Mouse (Mus musculus) large intestine, adult 2 months (tissue): ENCODE measurements at regions not wholly inside any gene's neighbourhood (a gene's known extent, or its start where the extent isn't known, plus 50 kb on each side); places are given as distances from the start of the nearest gene placed in this dataset.

ENCODE experiments used
- DNase-seq: peaks from one replicate; pipeline ENCODE4 v3.0.0-alpha.2; 2012; ENCODE audit warnings: low read depth, low spot score
- WGBS: fragments of 180-500 bp; shearing (Covaris S2); methylation state at CpG from one replicate; pipeline ENCODE4 v1.1.7; 2018; 5-methylcytosine and 5-hydroxymethylcytosine counted together

GRCm38 (mm10) chr5:75832341-75832740 lies 145.9 kb downstream of the Kdr start:
- WGBS, result 70% methylated on average over 5 of the region's 5 CpGs
- DNase-seq, result no peak

GRCm38 (mm10) chr5:75829850-75830625 lies 148.2 kb downstream of the Kdr start:
- WGBS, result 31% methylated on average over 6 of the region's 6 CpGs
- DNase-seq, result no peak

DNA sequence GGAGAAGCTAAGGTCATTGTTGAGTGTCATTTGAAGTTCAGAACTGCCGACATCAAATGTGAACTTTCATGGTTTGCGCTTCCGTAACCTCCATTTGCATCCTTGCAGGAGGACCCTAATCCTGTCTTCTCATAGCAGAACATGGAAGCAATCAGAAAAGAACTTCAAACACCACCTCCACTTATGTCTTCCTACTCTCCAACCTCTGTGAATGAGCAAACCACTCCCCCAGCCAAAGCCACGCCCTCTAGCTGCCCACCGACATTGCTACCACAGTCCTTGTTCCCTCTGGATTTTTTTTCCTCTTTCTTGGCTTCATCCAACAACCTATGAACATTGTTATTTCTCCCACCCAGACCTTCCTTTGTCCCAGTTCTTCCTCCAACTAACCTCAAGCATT lies 149.9 kb downstream of the Kdr start:
- WGBS, result 90% methylated on average over 5 of the region's 5 CpGs

DNA sequence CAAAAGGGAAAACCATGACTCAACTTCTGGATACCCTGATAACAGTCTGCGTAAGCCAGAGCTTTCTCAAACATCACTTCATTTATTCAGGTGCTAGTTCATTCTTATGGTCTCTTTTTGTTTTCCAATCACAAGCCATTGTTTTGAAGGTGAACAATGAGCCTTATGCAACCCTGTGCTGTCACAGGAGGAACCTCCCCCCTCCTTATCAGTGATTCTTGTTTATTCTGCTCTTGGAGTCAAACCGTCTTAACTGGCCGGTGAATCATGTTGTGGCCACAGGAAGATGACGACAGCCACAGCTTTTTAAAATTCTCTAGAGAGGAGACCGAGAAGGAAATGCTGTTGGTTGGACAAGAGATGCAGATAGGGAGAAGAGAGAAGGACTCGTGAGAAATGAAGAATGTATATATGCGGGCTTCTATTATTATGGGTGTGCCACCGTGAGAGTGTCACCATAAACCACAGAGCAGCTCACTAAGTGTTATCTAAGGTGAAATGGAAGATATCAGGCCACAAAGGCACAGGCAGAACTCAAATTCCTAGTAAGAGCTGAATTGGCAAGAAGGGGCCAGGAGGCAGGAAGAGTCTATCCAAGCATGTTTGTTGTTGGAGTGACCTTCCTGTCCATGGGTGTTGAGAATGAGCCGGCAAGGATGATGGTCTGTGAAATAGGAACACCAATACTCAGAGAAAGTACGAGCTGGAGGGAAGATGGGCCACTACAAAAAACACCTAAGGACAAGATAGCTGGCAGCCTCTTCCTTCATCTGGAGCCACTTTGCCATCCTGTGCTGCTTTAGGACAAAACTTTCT lies 151.8 kb downstream of the Kdr start:
- DNase-seq, result no peak
- WGBS, result 28% methylated on average over 10 of the region's 10 CpGs

More for the DNA sequence above, 149.9 kb downstream of the Kdr start:
- DNase-seq, result no peak

- no peak for DNase-seq
- 45% methylated on average over 5 of the region's 5 CpGs for WGBS
These were observed 152.7 kb downstream of the Kdr start for GRCm38 (mm10) chr5:75825576-75825975.

- no peak for DNase-seq
- WGBS, result 92% methylated on average over 4 of the region's 4 CpGs
These were observed 153.6 kb downstream of the Kdr start for GRCm38 (mm10) chr5:75824660-75825059.

DNA sequence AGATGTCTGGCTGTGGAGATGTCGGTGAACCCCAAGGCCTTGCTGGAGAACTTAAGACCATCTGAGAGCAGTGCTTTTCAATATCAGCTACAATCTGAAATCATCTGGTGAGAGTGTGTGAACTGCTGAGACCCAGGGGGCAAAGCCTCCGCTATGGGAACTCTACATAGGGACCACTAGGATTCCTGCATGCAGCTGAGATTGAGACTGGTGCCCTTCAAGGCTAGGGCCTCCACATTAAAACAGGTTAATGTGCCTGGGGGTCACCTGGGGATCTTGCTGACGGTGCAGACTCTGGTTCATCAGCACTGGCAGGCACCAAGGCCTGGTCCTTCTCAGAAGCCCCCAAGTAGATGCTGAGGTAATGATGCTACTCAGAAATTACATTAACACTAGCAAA lies 154.6 kb downstream of the Kdr start:
- WGBS, result 89% methylated on average over 3 of the region's 3 CpGs
- DNase-seq, result no peak

DNA sequence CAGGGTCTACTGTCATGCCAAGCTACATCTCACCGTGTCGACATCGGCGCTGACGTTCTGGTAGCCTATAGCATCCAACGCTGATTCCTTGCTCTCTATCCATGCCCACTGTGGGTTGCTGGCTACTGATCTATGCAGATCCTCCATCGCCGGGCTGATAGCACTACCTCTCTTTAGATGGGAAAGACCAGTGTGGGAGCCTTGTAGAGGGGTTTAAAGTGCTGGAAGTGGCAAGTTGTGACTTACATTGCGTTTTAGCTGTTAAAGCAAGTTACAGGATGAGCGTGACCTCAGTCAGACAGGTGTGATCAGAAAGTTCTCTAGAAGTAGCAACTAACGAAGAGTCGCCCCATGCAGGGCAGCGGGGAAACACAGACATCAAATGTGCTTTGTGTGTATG lies 160.9 kb downstream of the Kdr start:
- 95% methylated on average over 13 of the region's 13 CpGs for WGBS

GRCm38 (mm10) chr5:75814393-75814984 lies 163.8 kb downstream of the Kdr start:
- no peak for DNase-seq
- 63% methylated on average over 12 of the region's 12 CpGs for WGBS

More for the DNA sequence above, 160.9 kb downstream of the Kdr start:
- DNase-seq, result no peak

- WGBS, result 59% methylated on average over 4 of the region's 4 CpGs
- no peak for DNase-seq
These were observed 165.6 kb downstream of the Kdr start for GRCm38 (mm10) chr5:75812686-75813085.

GRCm38 (mm10) chr5:75808551-75809332 lies 169.5 kb downstream of the Kdr start:
- DNase-seq, result no peak
- 75% methylated on average over 18 of the region's 18 CpGs for WGBS

DNA sequence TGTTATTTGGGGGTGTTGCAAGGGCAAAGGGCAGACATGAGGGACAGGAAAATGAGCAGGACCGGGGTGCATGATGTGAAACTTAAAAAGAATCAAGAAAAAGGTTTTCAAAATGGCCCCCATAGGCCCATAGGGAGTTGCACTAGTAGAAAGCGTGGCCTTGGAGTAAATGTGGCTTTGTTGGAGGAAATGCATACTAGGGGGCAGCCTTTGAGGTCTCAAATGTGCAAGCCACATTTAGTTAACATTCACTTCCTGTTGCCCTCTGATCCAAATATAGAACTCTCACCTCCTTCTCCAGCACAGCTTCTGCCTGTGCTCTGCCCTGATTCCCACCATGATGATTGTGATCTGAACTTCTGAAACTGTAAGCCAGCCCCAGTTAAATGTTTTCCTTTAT lies 173.2 kb downstream of the Kdr start:
- DNase-seq, result no peak
- 95% methylated on average over 2 of the region's 2 CpGs for WGBS

DNA sequence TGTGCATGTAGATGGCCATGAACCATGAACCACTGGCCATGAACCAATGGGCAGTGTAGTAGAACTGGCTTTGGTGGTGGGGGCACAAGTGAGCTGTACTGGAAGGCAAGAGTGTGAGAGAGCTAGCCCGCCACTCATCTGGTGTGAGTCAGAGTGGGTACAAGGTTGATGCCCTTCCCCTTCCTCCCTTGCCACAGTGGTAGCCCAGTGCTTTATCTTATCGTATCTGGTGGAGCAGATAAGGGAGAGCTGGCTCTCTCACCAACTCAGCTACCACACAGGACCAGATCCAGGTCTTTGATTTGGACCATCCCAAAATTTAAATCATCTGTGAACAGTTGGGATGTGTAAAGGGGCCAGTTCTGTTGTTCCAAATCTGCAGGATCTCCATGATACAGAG lies 173.9 kb downstream of the Kdr start:
- no peak for DNase-seq
- WGBS, result 79% methylated on average over 2 of the region's 2 CpGs

DNA sequence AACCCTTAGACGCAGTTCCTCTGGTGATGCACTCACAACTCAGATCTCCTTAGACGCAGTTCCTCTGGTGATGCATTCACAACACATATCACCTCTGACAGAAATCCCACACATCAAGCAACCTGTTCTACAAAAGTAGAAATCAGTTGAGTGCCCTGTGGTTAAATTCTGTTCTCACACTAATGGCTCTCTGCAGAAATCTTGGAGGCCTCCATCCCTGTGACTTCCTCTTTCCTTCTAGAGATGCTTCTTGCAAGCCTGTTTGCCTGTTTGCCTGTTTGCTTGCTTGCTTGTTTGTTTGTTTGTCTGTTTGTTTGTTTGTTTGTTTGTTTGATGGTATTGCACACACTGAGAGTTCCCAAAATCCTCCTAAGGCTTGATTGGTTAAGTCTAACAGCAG lies 175.2 kb downstream of the Kdr start:
- WGBS, result 91% methylated on average over 2 of the region's 2 CpGs
- no peak for DNase-seq

DNA sequence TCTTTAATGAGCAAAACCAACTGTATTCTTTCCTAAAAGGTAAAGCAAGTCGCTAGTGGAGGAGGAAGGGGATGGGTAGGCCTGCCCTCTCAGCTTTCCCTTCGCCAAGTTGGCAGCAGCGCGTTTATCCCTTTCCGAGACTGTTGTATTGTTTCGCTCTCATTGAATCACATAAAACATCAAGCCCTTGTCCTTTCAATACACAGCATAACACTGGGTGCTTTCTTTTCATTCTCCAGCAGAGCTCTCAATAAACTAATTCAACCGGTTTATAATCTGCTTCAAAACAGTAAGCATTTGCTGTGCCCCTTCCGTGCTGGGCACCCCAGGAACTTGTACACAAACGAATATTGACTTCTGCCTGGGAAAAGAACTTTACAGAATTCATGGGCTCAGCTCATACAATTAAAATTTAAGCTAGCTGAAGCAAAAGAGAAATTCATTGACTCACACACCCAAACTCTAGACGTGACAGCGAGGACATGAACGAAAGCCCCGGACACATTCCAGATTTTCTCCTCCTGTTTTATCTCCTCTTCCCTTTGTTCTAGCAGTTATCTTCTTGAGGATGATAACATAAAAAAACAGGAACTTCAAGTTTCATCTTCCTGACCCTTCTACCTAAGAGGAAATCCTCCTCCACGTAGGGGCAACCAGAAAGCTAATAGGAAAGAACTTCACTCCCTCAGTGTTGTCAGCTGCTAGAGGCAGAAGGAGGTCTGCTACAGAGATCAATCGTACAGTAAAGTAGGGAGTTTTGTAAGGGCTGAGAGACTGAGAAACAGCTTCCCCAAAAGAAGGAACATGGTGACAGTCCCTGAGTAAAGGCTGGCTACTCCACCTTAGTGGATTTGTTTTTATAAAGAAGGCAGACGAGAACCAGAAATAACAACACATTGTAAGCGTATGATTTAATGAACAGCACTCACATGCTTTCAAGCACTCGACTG lies 177.9 kb downstream of the Kdr start:
- DNase-seq, result no peak
- 45% methylated on average over 18 of the region's 18 CpGs for WGBS

GRCm38 (mm10) chr5:75799627-75800026 lies 178.6 kb downstream of the Kdr start:
- DNase-seq, result no peak
- WGBS, result 36% methylated on average over 4 of the region's 4 CpGs

DNA sequence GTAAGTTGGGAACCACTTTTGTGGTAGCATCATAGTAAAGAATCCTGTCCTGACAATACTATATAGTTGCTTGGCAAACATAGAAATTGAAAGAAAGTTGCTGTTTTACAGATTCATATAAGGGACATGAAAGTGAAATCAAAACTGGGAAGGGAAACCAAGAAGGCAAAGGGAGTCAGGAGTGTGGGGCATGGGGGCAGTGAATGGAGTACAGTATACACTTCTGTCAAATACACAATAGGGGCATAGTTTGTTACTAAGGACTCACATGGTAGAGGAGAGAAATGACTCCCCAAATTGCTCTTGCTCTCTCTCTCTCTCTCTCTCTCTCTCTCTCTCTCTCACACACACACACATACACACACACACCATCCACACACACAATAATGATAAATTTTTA lies 185.1 kb downstream of the Kdr start:
- no peak for DNase-seq

DNA sequence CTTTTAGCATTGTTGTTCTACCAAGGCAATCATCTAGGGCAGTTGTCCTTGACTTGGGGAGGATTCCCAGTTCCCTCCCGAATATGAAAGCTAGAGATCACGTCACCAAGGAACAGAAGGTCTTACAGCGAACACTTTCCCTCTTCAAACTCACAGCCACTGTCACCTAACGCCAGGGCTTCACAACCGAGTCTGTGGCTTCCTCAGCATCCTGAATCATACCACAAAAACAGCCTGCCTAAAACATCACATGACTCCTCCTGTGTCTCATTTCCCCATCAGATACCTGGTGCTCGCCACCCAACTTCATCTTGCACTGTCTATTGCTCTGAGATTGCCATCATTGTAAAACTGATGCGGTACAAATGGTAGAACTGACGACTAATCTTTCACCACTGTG lies 186.5 kb downstream of the Kdr start:
- DNase-seq, result no peak
- 75% methylated on average over 8 of the region's 8 CpGs for WGBS

DNA sequence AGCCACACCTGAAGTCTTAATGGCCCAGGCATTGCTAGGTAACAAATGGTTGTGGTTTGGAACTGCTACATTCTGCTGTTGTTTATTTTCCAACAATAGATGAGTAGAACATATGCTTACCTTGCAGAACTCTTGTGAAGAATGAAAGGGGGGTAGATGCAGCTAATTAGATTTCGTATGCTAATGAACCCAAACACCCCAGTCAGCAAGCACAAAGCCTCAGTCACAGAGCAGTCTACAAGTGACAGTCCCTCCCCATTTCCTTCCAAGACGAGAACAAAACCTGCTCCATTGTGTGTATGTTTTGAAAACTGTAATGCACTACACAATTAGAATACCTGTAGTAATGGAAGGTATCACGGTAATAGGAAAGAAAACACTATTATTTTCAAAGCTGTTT lies 190.2 kb downstream of the Kdr start:
- 78% methylated on average over 3 of the region's 3 CpGs for WGBS
- no peak for DNase-seq
